Mouse (Mus musculus): Measurements from ENCODE around the gene Gm17482. TPM values are rescaled to one million over a fixed set of nuclear protein-coding genes. Genes with fewer than 3 reads are reported as not detected.

Gm17482 gene
- polyA plus RNA-seq, 1 experiment from 2014 or later = not detected

DNA sequence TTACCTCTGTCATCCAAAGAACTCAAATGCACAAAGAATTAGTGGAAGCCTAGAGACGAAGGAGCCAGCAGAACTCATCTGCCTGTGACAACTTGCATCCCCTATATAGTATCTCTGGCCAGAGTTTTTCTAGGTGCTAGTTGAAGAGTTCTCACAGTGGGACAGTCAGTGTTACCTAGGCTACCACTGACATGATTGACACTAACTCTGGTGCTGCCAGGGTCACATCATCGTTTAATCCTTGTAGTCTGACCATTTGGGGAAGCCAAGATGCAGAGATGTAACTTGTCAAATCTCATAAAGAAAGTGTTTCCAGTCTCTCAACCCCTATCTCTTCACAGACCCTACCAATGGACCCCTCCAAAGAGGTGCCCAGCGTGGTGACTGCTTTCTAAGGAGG lies 44.2 kb downstream of the Gm17482 start:
- Histone ChIP-seq H3K9ac (replicated peaks; ENCODE audit: low read length) (no peak overlapping the region), H3K36me3 (replicated peaks; ENCODE audit: control insufficient read depth, insufficient read depth, low read depth, low read length) (no peaks in the 10 kb centered on the region), H3K9me3 (replicated peaks; ENCODE audit: control insufficient read depth, low read length) (no peaks in the 10 kb centered on the region), H3K27me3 (ENCODE audit: control insufficient read depth, insufficient read depth, low read length) (no peaks in the 10 kb centered on the region), H3K4me3 (ENCODE audit: low read depth, low read length) (no peak overlapping the region), H3K4me2 (ENCODE audit: low read depth, low read length) (no peak overlapping the region), H3K4me1 (ENCODE audit: control insufficient read depth, insufficient read depth, low read length) (no peaks in the 10 kb centered on the region), H3K27ac (replicated peaks; ENCODE audit: low read depth, low read length) (no peak overlapping the region)
- DNase-seq (ENCODE audit: low spot score) (no peak), ATAC-seq (replicated peaks; ENCODE audit: insufficient number of reproducible peaks, low FRiP score, low TSS enrichment, low read depth) (no peak)
- whole genome bisulfite sequencing = 76% methylated on average over 3 of the region's 3 CpGs

- ATAC-seq (replicated peaks; ENCODE audit: insufficient number of reproducible peaks, low FRiP score, low TSS enrichment, low read depth) = no peak
- DNase-seq (ENCODE audit: low spot score) = peak; percentile 12
- Histone ChIP-seq H3K36me3 (replicated peaks; ENCODE audit: control insufficient read depth, insufficient read depth, low read depth, low read length) (no peaks in the 10 kb centered on the region), H3K9ac (replicated peaks; ENCODE audit: low read length) (no peak overlapping the region), H3K27ac (replicated peaks; ENCODE audit: low read depth, low read length) (no peak overlapping the region), H3K4me2 (ENCODE audit: low read depth, low read length) (no peak overlapping the region), H3K4me1 (ENCODE audit: control insufficient read depth, insufficient read depth, low read length) (no peaks in the 10 kb centered on the region), H3K27me3 (ENCODE audit: control insufficient read depth, insufficient read depth, low read length) (no peaks in the 10 kb centered on the region), H3K4me3 (ENCODE audit: low read depth, low read length) (no peak overlapping the region), H3K9me3 (replicated peaks; ENCODE audit: control insufficient read depth, low read length) (no peaks in the 10 kb centered on the region)
- 24% methylated on average over 4 of the region's 4 CpGs for WGBS
These were observed 44.7 kb downstream of the Gm17482 start for GRCm38 (mm10) chr6:115271866-115272271.

GRCm38 (mm10) chr6:115273346-115273745 lies 46.2 kb downstream of the Gm17482 start:
- 89% methylated on average over 10 of the region's 10 CpGs for WGBS
- no peak overlapping the region for H3K4me2 ChIP-seq (ENCODE audit: low read depth, low read length)
- DNase-seq (ENCODE audit: low spot score) = no peak

GRCm38 (mm10) chr6:115274705-115275104 lies 47.6 kb downstream of the Gm17482 start:
- no peak overlapping the region for H3K9ac ChIP-seq (replicated peaks; ENCODE audit: low read length)
- H3K27ac ChIP-seq (replicated peaks; ENCODE audit: low read depth, low read length) = no peak overlapping the region
- 78% methylated on average over 9 of the region's 9 CpGs for WGBS
- ATAC-seq (replicated peaks; ENCODE audit: insufficient number of reproducible peaks, low FRiP score, low TSS enrichment, low read depth) (no peak), DNase-seq (ENCODE audit: low spot score) (no peak)
- H3K4me1 ChIP-seq (ENCODE audit: control insufficient read depth, insufficient read depth, low read length) = no peaks in the 10 kb centered on the region
- no peak overlapping the region for H3K4me3 ChIP-seq (ENCODE audit: low read depth, low read length)
- no peaks in the 10 kb centered on the region for H3K9me3 ChIP-seq (replicated peaks; ENCODE audit: control insufficient read depth, low read length)
- H3K36me3 ChIP-seq (replicated peaks; ENCODE audit: control insufficient read depth, insufficient read depth, low read depth, low read length) = no peaks in the 10 kb centered on the region
- H3K27me3 ChIP-seq (ENCODE audit: control insufficient read depth, insufficient read depth, low read length) = no peaks in the 10 kb centered on the region
- H3K4me2 ChIP-seq (ENCODE audit: low read depth, low read length) = no peak overlapping the region

More at GRCm38 (mm10) chr6:115273346-115273745, 46.2 kb downstream of the Gm17482 start:
- ATAC-seq (replicated peaks; ENCODE audit: insufficient number of reproducible peaks, low FRiP score, low TSS enrichment, low read depth) = no peak
- no peaks in the 10 kb centered on the region for H3K27me3 ChIP-seq (ENCODE audit: control insufficient read depth, insufficient read depth, low read length)
- no peak overlapping the region for H3K4me3 ChIP-seq (ENCODE audit: low read depth, low read length)
- H3K9me3 ChIP-seq (replicated peaks; ENCODE audit: control insufficient read depth, low read length) = no peaks in the 10 kb centered on the region
- no peaks in the 10 kb centered on the region for H3K4me1 ChIP-seq (ENCODE audit: control insufficient read depth, insufficient read depth, low read length)
- H3K36me3 ChIP-seq (replicated peaks; ENCODE audit: control insufficient read depth, insufficient read depth, low read depth, low read length) = no peaks in the 10 kb centered on the region
- H3K27ac ChIP-seq (replicated peaks; ENCODE audit: low read depth, low read length) = no peak overlapping the region
- H3K9ac ChIP-seq (replicated peaks; ENCODE audit: low read length) = no peak overlapping the region

DNA sequence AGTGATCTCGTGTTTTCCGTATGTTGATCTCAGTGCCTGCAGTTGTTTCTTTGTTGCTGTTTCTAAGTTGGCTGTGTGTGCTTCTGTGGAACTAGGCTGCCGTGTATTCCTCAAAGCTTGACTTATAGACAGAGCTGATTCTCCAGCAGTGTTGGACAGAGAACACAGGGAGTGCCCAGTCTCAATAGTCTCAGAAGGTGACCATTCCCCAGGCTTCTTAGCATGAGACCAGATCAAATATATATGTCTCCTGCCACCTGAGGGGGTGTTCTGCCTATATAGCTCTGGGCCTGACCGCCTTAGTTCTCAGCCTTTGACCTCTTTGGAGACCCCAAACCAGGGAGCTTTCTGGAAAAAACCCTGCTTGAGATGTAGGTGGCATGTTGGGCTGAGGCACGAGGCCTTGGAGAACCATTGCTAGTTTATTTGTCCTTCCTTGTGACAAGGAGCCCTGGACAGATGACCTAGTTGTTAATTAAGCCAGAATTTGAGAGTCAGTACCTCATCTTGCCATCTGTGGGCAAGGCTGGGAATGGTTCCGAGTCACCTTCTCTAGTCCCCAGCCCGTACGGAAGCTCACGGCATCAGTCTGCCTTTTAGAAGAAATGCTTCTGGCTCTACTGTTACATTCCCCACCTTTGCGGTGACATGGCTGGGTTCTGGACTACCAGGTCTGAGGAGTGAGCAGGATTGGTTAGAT lies 48.1 kb downstream of the Gm17482 start:
- Histone ChIP-seq H3K36me3 (replicated peaks; ENCODE audit: control insufficient read depth, insufficient read depth, low read depth, low read length) (no peaks in the 10 kb centered on the region), H3K9ac (replicated peaks; ENCODE audit: low read length) (no peak overlapping the region), H3K4me2 (ENCODE audit: low read depth, low read length) (no peak overlapping the region), H3K27ac (replicated peaks; ENCODE audit: low read depth, low read length) (no peak overlapping the region), H3K27me3 (ENCODE audit: control insufficient read depth, insufficient read depth, low read length) (no peaks in the 10 kb centered on the region), H3K4me1 (ENCODE audit: control insufficient read depth, insufficient read depth, low read length) (no peaks in the 10 kb centered on the region), H3K4me3 (ENCODE audit: low read depth, low read length) (no peak overlapping the region), H3K9me3 (replicated peaks; ENCODE audit: control insufficient read depth, low read length) (no peaks in the 10 kb centered on the region)
- ATAC-seq (replicated peaks; ENCODE audit: insufficient number of reproducible peaks, low FRiP score, low TSS enrichment, low read depth) = no peak
- DNase-seq (ENCODE audit: low spot score) = no peak
- WGBS = 90% methylated on average over 10 of the region's 10 CpGs

- Histone ChIP-seq H3K27ac (replicated peaks; ENCODE audit: low read depth, low read length) (no peak overlapping the region), H3K36me3 (replicated peaks; ENCODE audit: control insufficient read depth, insufficient read depth, low read depth, low read length) (no peaks in the 10 kb centered on the region), H3K4me2 (ENCODE audit: low read depth, low read length) (no peak overlapping the region), H3K9me3 (replicated peaks; ENCODE audit: control insufficient read depth, low read length) (no peaks in the 10 kb centered on the region), H3K4me1 (ENCODE audit: control insufficient read depth, insufficient read depth, low read length) (no peaks in the 10 kb centered on the region), H3K4me3 (ENCODE audit: low read depth, low read length) (no peak overlapping the region), H3K9ac (replicated peaks; ENCODE audit: low read length) (no peak overlapping the region), H3K27me3 (ENCODE audit: control insufficient read depth, insufficient read depth, low read length) (no peaks in the 10 kb centered on the region)
- ATAC-seq (replicated peaks; ENCODE audit: insufficient number of reproducible peaks, low FRiP score, low TSS enrichment, low read depth) (no peak), DNase-seq (ENCODE audit: low spot score) (no peak)
- 70% methylated on average over 7 of the region's 8 CpGs for WGBS
These were observed 50.9 kb downstream of the Gm17482 start for GRCm38 (mm10) chr6:115278086-115278485.

DNA sequence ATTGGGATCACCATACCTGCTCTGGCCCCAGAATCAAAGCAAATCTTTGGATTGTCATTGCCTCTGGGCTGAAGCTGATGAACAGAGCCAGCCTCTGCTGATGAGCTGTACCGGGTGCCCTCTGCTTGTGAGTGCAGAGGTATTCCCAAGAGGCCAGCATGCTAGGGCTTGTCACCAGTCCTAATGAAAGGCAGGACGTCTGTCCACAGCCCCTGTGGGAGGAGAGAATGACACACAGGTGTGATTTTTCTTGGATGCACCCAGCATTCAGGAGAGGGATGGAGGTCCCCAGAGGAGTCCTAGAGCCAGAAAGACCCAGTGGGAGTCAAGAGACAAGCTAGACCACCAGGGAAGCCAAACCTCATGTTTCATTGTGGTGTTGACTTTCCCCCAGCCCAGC lies 52.5 kb downstream of the Gm17482 start:
- no peak for ATAC-seq (replicated peaks; ENCODE audit: insufficient number of reproducible peaks, low FRiP score, low TSS enrichment, low read depth)
- H3K9ac ChIP-seq (replicated peaks; ENCODE audit: low read length) = no peak overlapping the region
- H3K36me3 ChIP-seq (replicated peaks; ENCODE audit: control insufficient read depth, insufficient read depth, low read depth, low read length) = no peaks in the 10 kb centered on the region
- no peaks in the 10 kb centered on the region for H3K4me1 ChIP-seq (ENCODE audit: control insufficient read depth, insufficient read depth, low read length)
- DNase-seq (ENCODE audit: low spot score) = no peak
- no peaks in the 10 kb centered on the region for H3K27me3 ChIP-seq (ENCODE audit: control insufficient read depth, insufficient read depth, low read length)
- H3K4me3 ChIP-seq (ENCODE audit: low read depth, low read length) = no peak overlapping the region
- WGBS = 46% methylated on average over 2 of the region's 2 CpGs
- no peaks in the 10 kb centered on the region for H3K9me3 ChIP-seq (replicated peaks; ENCODE audit: control insufficient read depth, low read length)
- no peak overlapping the region for H3K4me2 ChIP-seq (ENCODE audit: low read depth, low read length)
- no peak overlapping the region for H3K27ac ChIP-seq (replicated peaks; ENCODE audit: low read depth, low read length)

GRCm38 (mm10) chr6:115284153-115284552 lies 57.0 kb downstream of the Gm17482 start:
- no peak overlapping the region for H3K27ac ChIP-seq (replicated peaks; ENCODE audit: low read depth, low read length)
- H3K36me3 ChIP-seq (replicated peaks; ENCODE audit: control insufficient read depth, insufficient read depth, low read depth, low read length) = no peaks in the 10 kb centered on the region
- H3K4me2 ChIP-seq (ENCODE audit: low read depth, low read length) = no peak overlapping the region
- WGBS = 93% methylated on average over 2 of the region's 2 CpGs
- H3K4me1 ChIP-seq (ENCODE audit: control insufficient read depth, insufficient read depth, low read length) = no peaks in the 10 kb centered on the region
- no peak overlapping the region for H3K4me3 ChIP-seq (ENCODE audit: low read depth, low read length)
- H3K9me3 ChIP-seq (replicated peaks; ENCODE audit: control insufficient read depth, low read length) = no peaks in the 10 kb centered on the region
- DNase-seq (ENCODE audit: low spot score) = no peak
- H3K27me3 ChIP-seq (ENCODE audit: control insufficient read depth, insufficient read depth, low read length) = no peaks in the 10 kb centered on the region
- no peak for ATAC-seq (replicated peaks; ENCODE audit: insufficient number of reproducible peaks, low FRiP score, low TSS enrichment, low read depth)
- no peak overlapping the region for H3K9ac ChIP-seq (replicated peaks; ENCODE audit: low read length)
